Mouse (Mus musculus) thymus, adult 2 months (tissue): ENCODE results near the gene Pde8a. TPM values are rescaled to one million over a fixed set of nuclear protein-coding genes. Genes with fewer than 3 reads are reported as not detected.

Source experiments
- DNase-seq: peaks from one replicate; pipeline ENCODE4 v3.0.0; 2021
- H3K27ac ChIP-seq: fragments of 200-500 bp; 2 replicates; pipeline ENCODE4 v1.5.1; 2012; ENCODE audit warnings: low read length, control low read depth; ENCODE audit not compliant: control insufficient read depth, insufficient read depth
- H3K27me3 ChIP-seq: fragments of 200-500 bp; 2 replicates; pipeline ENCODE4 v1.6.1; 2012; ENCODE audit warnings: mild to moderate bottlenecking, low read length, moderate library complexity, mixed read lengths; ENCODE audit not compliant: control insufficient read depth, insufficient read depth
- H3K36me3 ChIP-seq: fragments of 200-500 bp; 2 replicates; pipeline ENCODE4 v1.6.1; 2012; ENCODE audit warnings: mild to moderate bottlenecking, low read length, moderate library complexity; ENCODE audit not compliant: control insufficient read depth, insufficient read depth
- H3K4me1 ChIP-seq: fragments of 200-500 bp; replicated peaks from 2 replicates; pipeline ENCODE4 v1.6.1; 2012; ENCODE audit warnings: low read length; ENCODE audit not compliant: control insufficient read depth, insufficient read depth
- H3K4me3 ChIP-seq: fragments of 200-500 bp; 2 replicates; pipeline ENCODE4 v1.5.1; 2012; ENCODE audit warnings: mild to moderate bottlenecking, low read length, control low read depth, moderate library complexity; ENCODE audit not compliant: control insufficient read depth, insufficient read depth
- CTCF ChIP-seq: fragments of 200-500 bp; IDR thresholded peaks from 2 replicates; pipeline ENCODE4 v1.5.1; 2012; ENCODE audit warnings: mild to moderate bottlenecking, control low read depth, low read length, moderate library complexity, borderline replicate concordance; ENCODE audit not compliant: control insufficient read depth, poor library complexity, insufficient read depth; ENCODE audit errors: extremely low read depth
- POLR2A ChIP-seq: fragments of 200-500 bp; IDR thresholded peaks from 2 replicates; pipeline ENCODE4 v1.6.1; 2012; ENCODE audit warnings: mild to moderate bottlenecking, low read length, control low read depth, moderate library complexity; ENCODE audit not compliant: control insufficient read depth, poor library complexity, insufficient read depth; ENCODE audit errors: extremely low read depth
- WGBS: fragments of 180-500 bp; shearing (Covaris S2); methylation state at CpG from one replicate; pipeline ENCODE4 v1.1.7; 2018; 5-methylcytosine and 5-hydroxymethylcytosine counted together
- polyA plus RNA-seq: library from polyadenylated mRNA; depleted of rRNA; stranded (reverse); fragments of >200 nt; gene quantifications from 2 replicates; pipeline ENCODE4 v1.2.3, GENCODE M21; 2012

Pde8a gene
- polyA plus RNA-seq, 1 experiment = 3.5 TPM

- no peak for DNase-seq
- no peak overlapping the region for H3K27ac ChIP-seq
- WGBS = 95% methylated on average over 8 of the region's 8 CpGs
- no peaks in the 10 kb centered on the region for H3K4me1 ChIP-seq
- no peaks in the 10 kb centered on the region for H3K36me3 ChIP-seq
- no peak overlapping the region for H3K4me3 ChIP-seq
- TF ChIP-seq POLR2A (no peak), CTCF (no peak)
- H3K27me3 ChIP-seq = no peaks in the 10 kb centered on the region
Measured at GRCm38 (mm10) chr7:81307735-81308134, 94.3 kb downstream of the Pde8a start.

GRCm38 (mm10) chr7:81309247-81309646, 95.9 kb downstream of the Pde8a start:
- H3K27ac ChIP-seq = no peak overlapping the region
- no peaks in the 10 kb centered on the region for H3K4me1 ChIP-seq
- H3K4me3 ChIP-seq = no peak overlapping the region
- TF ChIP-seq POLR2A (no peak), CTCF (no peak)
- 95% methylated on average over 6 of the region's 6 CpGs for WGBS
- H3K27me3 ChIP-seq = no peaks in the 10 kb centered on the region
- H3K36me3 ChIP-seq = no peaks in the 10 kb centered on the region
- no peak for DNase-seq

GRCm38 (mm10) chr7:81311130-81311529, 97.7 kb downstream of the Pde8a start:
- DNase-seq = no peak
- no peak overlapping the region for H3K4me3 ChIP-seq
- H3K36me3 ChIP-seq = no peaks in the 10 kb centered on the region
- TF ChIP-seq POLR2A = no peak
- TF ChIP-seq CTCF = no peak
- no peaks in the 10 kb centered on the region for H3K4me1 ChIP-seq
- no peaks in the 10 kb centered on the region for H3K27me3 ChIP-seq
- WGBS = 95% methylated on average over 1 of the region's 1 CpGs
- H3K27ac ChIP-seq = no peak overlapping the region

- H3K27ac ChIP-seq = no peak overlapping the region
- H3K27me3 ChIP-seq = no peaks in the 10 kb centered on the region
- DNase-seq = no peak
- no peak overlapping the region for H3K4me3 ChIP-seq
- H3K36me3 ChIP-seq = no peaks in the 10 kb centered on the region
- no peaks in the 10 kb centered on the region for H3K4me1 ChIP-seq
- TF ChIP-seq CTCF (no peak), POLR2A (no peak)
Measured at GRCm38 (mm10) chr7:81311581-81311980, 98.2 kb downstream of the Pde8a start.

GRCm38 (mm10) chr7:81315583-81315982, 102.2 kb downstream of the Pde8a start:
- no peaks in the 10 kb centered on the region for H3K36me3 ChIP-seq
- no peak overlapping the region for H3K27ac ChIP-seq
- no peak for DNase-seq
- TF ChIP-seq POLR2A = no peak
- TF ChIP-seq CTCF = no peak
- no peak overlapping the region for H3K4me3 ChIP-seq
- no peaks in the 10 kb centered on the region for H3K4me1 ChIP-seq
- WGBS = 57% methylated on average over 8 of the region's 8 CpGs
- no peaks in the 10 kb centered on the region for H3K27me3 ChIP-seq

- Histone ChIP-seq H3K4me1 (no peaks in the 10 kb centered on the region), H3K4me3 (no peak overlapping the region), H3K27me3 (no peaks in the 10 kb centered on the region), H3K27ac (no peak overlapping the region), H3K36me3 (no peaks in the 10 kb centered on the region)
- no peak for TF ChIP-seq CTCF
- no peak for TF ChIP-seq POLR2A
- WGBS = 56% methylated on average over 6 of the region's 6 CpGs
- DNase-seq = no peak
Measured at GRCm38 (mm10) chr7:81319749-81320148, 106.4 kb downstream of the Pde8a start.

GRCm38 (mm10) chr7:81321776-81322175, 108.4 kb downstream of the Pde8a start:
- Histone ChIP-seq H3K4me1 (no peaks in the 10 kb centered on the region), H3K36me3 (no peaks in the 10 kb centered on the region), H3K4me3 (no peak overlapping the region), H3K27me3 (no peaks in the 10 kb centered on the region), H3K27ac (no peak overlapping the region)
- TF ChIP-seq CTCF (no peak), POLR2A (no peak)
- DNase-seq = no peak
- WGBS = 92% methylated on average over 5 of the region's 5 CpGs

- WGBS = 93% methylated on average over 12 of the region's 12 CpGs
Measured at GRCm38 (mm10) chr7:81326043-81326442, 112.6 kb downstream of the Pde8a start.

More at GRCm38 (mm10) chr7:81326043-81326442, 112.6 kb downstream of the Pde8a start:
- Histone ChIP-seq H3K4me3 (no peak overlapping the region), H3K4me1 (no peaks in the 10 kb centered on the region), H3K27ac (no peak overlapping the region), H3K36me3 (no peaks in the 10 kb centered on the region), H3K27me3 (no peaks in the 10 kb centered on the region)
- TF ChIP-seq POLR2A (no peak), CTCF (no peak)
- no peak for DNase-seq
